Mouse (Mus musculus) heart, embryonic 14.5 days (tissue): Measurements from ENCODE around the gene Mgme1. TPM values are rescaled to one million over a fixed set of nuclear protein-coding genes. Genes with fewer than 3 reads are reported as not detected.

ENCODE experiments used
- ATAC-seq: fragments of 200-750 bp; cut with Nextera tagmentation; 2 replicates; pipeline ENCODE4 v1.8.0; 2017; ENCODE audit warnings: low read depth, moderate TSS enrichment; ENCODE audit not compliant: insufficient number of reproducible peaks, insufficient read depth, low FRiP score
- H3K27ac ChIP-seq, 2 experiments: fragments of 200-500 bp in 1 of 2; fragments of 300-500 bp in 1 of 2; sonication (generic) in 1 of 2; replicated peaks in 1 of 2; 2 replicates each; pipeline ENCODE4 v1.5.1; 2012 to 2014; ENCODE audit warnings: low read depth in 2 of 2, low read length in 2 of 2, control low read depth in 1 of 2, mild to moderate bottlenecking in 1 of 2, mixed read lengths in 1 of 2; ENCODE audit not compliant: control insufficient read depth in 1 of 2, insufficient read depth in 1 of 2
- H3K27me3 ChIP-seq: fragments of 300-500 bp; sonication (generic); 2 replicates; pipeline ENCODE4 v1.6.1; 2014; ENCODE audit warnings: mild to moderate bottlenecking, low read length, control low read depth; ENCODE audit not compliant: control insufficient read depth, insufficient read depth
- H3K36me3 ChIP-seq: fragments of 300-500 bp; sonication (generic); 2 replicates; pipeline ENCODE4 v1.6.1; 2014; ENCODE audit warnings: mild to moderate bottlenecking, control low read depth, low read length, mixed read lengths; ENCODE audit not compliant: control insufficient read depth, insufficient read depth
- H3K4me1 ChIP-seq, 2 experiments: fragments of 200-500 bp in 1 of 2; fragments of 300-500 bp in 1 of 2; sonication (generic) in 1 of 2; 2 replicates each; pipeline ENCODE4 v1.6.1; 2012 to 2014; ENCODE audit warnings: low read length in 2 of 2, control low read depth in 1 of 2, mixed read lengths in 1 of 2; ENCODE audit not compliant: control insufficient read depth in 2 of 2, insufficient read depth in 2 of 2
- H3K4me2 ChIP-seq: fragments of 300-500 bp; sonication (generic); 2 replicates; pipeline ENCODE4 v1.6.1; 2014; ENCODE audit warnings: mild to moderate bottlenecking, low read length
- H3K4me3 ChIP-seq, 2 experiments: fragments of 200-500 bp in 1 of 2; fragments of 300-500 bp in 1 of 2; sonication (generic) in 1 of 2; 2 replicates each; pipeline ENCODE4 v1.5.1; 2012 to 2014; ENCODE audit warnings: low read length in 2 of 2, mild to moderate bottlenecking in 2 of 2, control low read depth in 1 of 2, low read depth in 1 of 2, moderate library complexity in 1 of 2; ENCODE audit not compliant: control insufficient read depth in 1 of 2, insufficient read depth in 1 of 2
- H3K9ac ChIP-seq: fragments of 300-500 bp; sonication (generic); 2 replicates; pipeline ENCODE4 v1.6.1; 2014; ENCODE audit warnings: mild to moderate bottlenecking, low read length
- H3K9me3 ChIP-seq: fragments of 300-500 bp; sonication (generic); 2 replicates; pipeline ENCODE4 v1.6.1; 2016; ENCODE audit warnings: low read length, control low read depth; ENCODE audit not compliant: control insufficient read depth
- WGBS: fragments of 180-500 bp; shearing (Covaris S2); extraction: QIAGEN DNeasy Blood & Tissue Kit; methylation state at CpG from one replicate; pipeline ENCODE4 v1.1.7; 2014; 5-methylcytosine and 5-hydroxymethylcytosine counted together
- polyA plus RNA-seq: library from polyadenylated mRNA; unstranded; fragments of >200 nt; fragmentation: Nextera tagmentation; extraction: Ambion mirVana; gene quantifications from 2 replicates; pipeline ENCODE4 v1.2.1, GENCODE M21; 2014

Mgme1 gene
- polyA plus RNA-seq, 1 experiment from 2014 or later, result 21.8 TPM

- no peak overlapping the region for H3K9ac ChIP-seq
- H3K36me3 ChIP-seq, result peaks cover 34% of the 10 kb centered on the region
- peaks cover 6 to 15% of the 10 kb centered on the region in 2 experiments; a peak in 3 of 4 replicates for H3K4me1 ChIP-seq
- H3K4me3 ChIP-seq, result no peak overlapping the region
- 54% methylated on average over 2 of the region's 2 CpGs for WGBS
- no peak overlapping the region for H3K27ac ChIP-seq
- H3K27me3 ChIP-seq, result no peaks in the 10 kb centered on the region
- no peak overlapping the region for H3K4me2 ChIP-seq
- no peaks in the 10 kb centered on the region for H3K9me3 ChIP-seq
- no peak for ATAC-seq
These were observed 24.2 kb upstream of the Mgme1 start for GRCm38 (mm10) chr2:144246270-144246669.

- H3K4me2 ChIP-seq, result no peak overlapping the region
- no peaks in the 10 kb centered on the region for H3K27me3 ChIP-seq
- H3K4me1 ChIP-seq, result peaks cover 6 to 15% of the 10 kb centered on the region in 2 experiments; a peak in 3 of 4 replicates
- ATAC-seq, result peak; percentile 34; the same call in 1 of the 2 replicates
- 37% methylated on average over 5 of the region's 5 CpGs for WGBS
- H3K9ac ChIP-seq, result no peak overlapping the region
- H3K4me3 ChIP-seq, result no peak overlapping the region
- H3K9me3 ChIP-seq, result no peaks in the 10 kb centered on the region
- H3K27ac ChIP-seq, result peak overlapping the region; percentile 19 to 29; a peak in 1 of 4 replicates
- peaks cover 45% of the 10 kb centered on the region for H3K36me3 ChIP-seq
These were observed 23.0 kb upstream of the Mgme1 start for GRCm38 (mm10) chr2:144247337-144247978.

GRCm38 (mm10) chr2:144248613-144249376 lies 21.7 kb upstream of the Mgme1 start:
- H3K36me3 ChIP-seq, result peaks cover 59% of the 10 kb centered on the region
- 45% methylated on average over 4 of the region's 4 CpGs for WGBS
- ATAC-seq, result no peak
- no peaks in the 10 kb centered on the region for H3K27me3 ChIP-seq
- no peak overlapping the region for H3K9ac ChIP-seq
- peaks cover 6 to 15% of the 10 kb centered on the region in 2 experiments; a peak in 3 of 4 replicates for H3K4me1 ChIP-seq
- H3K27ac ChIP-seq, result no peak overlapping the region
- no peak overlapping the region for H3K4me2 ChIP-seq
- H3K9me3 ChIP-seq, result no peaks in the 10 kb centered on the region
- no peak overlapping the region for H3K4me3 ChIP-seq

- no peak overlapping the region for H3K9ac ChIP-seq
- peaks cover 6 to 15% of the 10 kb centered on the region in 2 experiments; a peak in 3 of 4 replicates for H3K4me1 ChIP-seq
- no peaks in the 10 kb centered on the region for H3K9me3 ChIP-seq
- H3K4me3 ChIP-seq, result no peak overlapping the region
- H3K27ac ChIP-seq, result no peak overlapping the region
- H3K4me2 ChIP-seq, result no peak overlapping the region
- H3K27me3 ChIP-seq, result no peaks in the 10 kb centered on the region
- ATAC-seq, result no peak
- peaks cover 72% of the 10 kb centered on the region for H3K36me3 ChIP-seq
These were observed 20.4 kb upstream of the Mgme1 start for GRCm38 (mm10) chr2:144250111-144250510.

GRCm38 (mm10) chr2:144262837-144263236 lies 7.6 kb upstream of the Mgme1 start:
- Histone ChIP-seq H3K4me3 (no peak overlapping the region), H3K4me2 (no peak overlapping the region), H3K9me3 (no peaks in the 10 kb centered on the region), H3K36me3 (peaks cover 65% of the 10 kb centered on the region), H3K27me3 (no peaks in the 10 kb centered on the region), H3K9ac (no peak overlapping the region), H3K4me1 (peaks cover 0 to 24% of the 10 kb centered on the region in 2 experiments; a peak in 2 of 4 replicates), H3K27ac (no peak overlapping the region)
- no peak for ATAC-seq
- WGBS, result 91% methylated on average over 2 of the region's 2 CpGs

- H3K9ac ChIP-seq, result no peak overlapping the region
- H3K4me3 ChIP-seq, result no peak overlapping the region
- H3K9me3 ChIP-seq, result no peaks in the 10 kb centered on the region
- no peak for ATAC-seq
- no peak overlapping the region for H3K27ac ChIP-seq
- peaks cover 53% of the 10 kb centered on the region for H3K36me3 ChIP-seq
- peaks cover 0 to 39% of the 10 kb centered on the region in 2 experiments; a peak in 2 of 4 replicates for H3K4me1 ChIP-seq
- no peaks in the 10 kb centered on the region for H3K27me3 ChIP-seq
- no peak overlapping the region for H3K4me2 ChIP-seq
- 51% methylated on average over 5 of the region's 5 CpGs for WGBS
These were observed 5.9 kb upstream of the Mgme1 start for GRCm38 (mm10) chr2:144264398-144265119.

- 79% methylated on average over 3 of the region's 3 CpGs for WGBS
- H3K36me3 ChIP-seq, result peaks cover 48% of the 10 kb centered on the region
- no peak overlapping the region for H3K27ac ChIP-seq
These were observed 5.4 kb upstream of the Mgme1 start for GRCm38 (mm10) chr2:144265120-144265488.

More at GRCm38 (mm10) chr2:144265120-144265488, 5.4 kb upstream of the Mgme1 start:
- peaks cover 0 to 39% of the 10 kb centered on the region in 2 experiments; a peak in 2 of 4 replicates for H3K4me1 ChIP-seq
- no peaks in the 10 kb centered on the region for H3K9me3 ChIP-seq
- H3K4me3 ChIP-seq, result no peak overlapping the region
- no peaks in the 10 kb centered on the region for H3K27me3 ChIP-seq
- H3K4me2 ChIP-seq, result no peak overlapping the region
- ATAC-seq, result no peak
- H3K9ac ChIP-seq, result no peak overlapping the region
